Mouse (Mus musculus) adrenal gland, adult 18-20 months (tissue): ENCODE results near the gene Tas2r126. TPM values are rescaled to one million over a fixed set of nuclear protein-coding genes. Genes with fewer than 3 reads are reported as not detected.
"Not testable (repeated sequence)": the region's sequence is repeated elsewhere in the genome, so short reads cannot be mapped to it uniquely, and the experiment has no call there.

Experiments
- DNase-seq, 2 experiments: peaks; one replicate each; pipeline ENCODE4 v3.0.0; 2021 to 2022; ENCODE audit warnings: low spot score in 2 of 2
- long read RNA-seq, 2 experiments: library from polyadenylated mRNA; stranded (forward); transcript quantifications; one replicate each; pipeline ENCODE4 v2.0.0; 2021
- total RNA-seq, 2 experiments: library from RNA; stranded (reverse); gene quantifications; 1 replicate in 1 of 2; 2 replicates in 1 of 2; pipeline ENCODE4 v1.2.3; 2021

The Tas2r126 gene
- under 1 TPM in 1 of 2 experiments, not detected in 1; 0.89 TPM for total RNA-seq
- long read RNA-seq, experiment 1: 0 reads
- long read RNA-seq, experiment 2: 0 reads

DNA sequence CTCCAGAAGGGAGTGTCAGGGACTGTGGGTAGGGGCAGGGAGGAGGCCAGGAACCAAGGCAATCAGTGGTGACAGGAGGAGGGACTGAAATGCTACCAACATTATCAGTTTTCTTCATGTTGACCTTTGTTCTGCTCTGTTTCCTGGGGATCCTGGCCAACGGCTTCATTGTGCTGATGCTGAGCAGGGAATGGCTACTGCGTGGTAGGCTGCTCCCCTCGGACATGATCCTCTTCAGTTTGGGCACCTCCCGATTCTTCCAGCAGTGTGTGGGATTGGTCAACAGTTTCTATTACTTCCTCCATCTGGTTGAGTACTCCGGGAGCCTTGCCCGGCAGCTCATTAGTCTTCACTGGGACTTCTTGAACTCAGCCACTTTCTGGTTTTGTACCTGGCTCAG is at the start of gene Tas2r126:
TSS of gene Tas2r126 (plus strand) at position 90 of the 400 bp plus-strand sequence.
- no peak for DNase-seq

DNA sequence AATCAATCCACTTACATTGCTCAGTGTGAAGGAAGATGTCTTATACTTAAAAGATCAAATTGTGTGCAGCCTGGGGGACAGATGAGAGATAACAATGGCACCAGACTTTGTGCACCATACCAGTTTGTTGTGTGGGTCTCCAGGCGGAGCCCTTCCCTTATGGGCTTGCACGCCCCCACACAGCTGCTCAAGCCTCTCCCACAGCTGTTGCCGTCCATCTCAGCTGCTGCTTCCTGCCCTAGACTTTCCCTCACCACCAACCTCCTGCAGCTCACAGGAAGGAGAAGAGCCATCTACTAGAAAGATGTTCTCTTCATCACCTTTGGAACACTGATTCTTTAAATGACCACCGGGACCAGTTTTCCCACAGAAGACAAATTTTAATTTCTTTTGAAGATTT is 48.7 kb upstream of the Tas2r126 start:
- no peak for DNase-seq

GRCm38 (mm10) chr6:42391796-42392330 is 42.5 kb upstream of the Tas2r126 start:
- DNase-seq: no peak

GRCm38 (mm10) chr6:42395960-42396809 is 38.1 kb upstream of the Tas2r126 start:
- DNase-seq: peak; percentile 83 to 88

DNA sequence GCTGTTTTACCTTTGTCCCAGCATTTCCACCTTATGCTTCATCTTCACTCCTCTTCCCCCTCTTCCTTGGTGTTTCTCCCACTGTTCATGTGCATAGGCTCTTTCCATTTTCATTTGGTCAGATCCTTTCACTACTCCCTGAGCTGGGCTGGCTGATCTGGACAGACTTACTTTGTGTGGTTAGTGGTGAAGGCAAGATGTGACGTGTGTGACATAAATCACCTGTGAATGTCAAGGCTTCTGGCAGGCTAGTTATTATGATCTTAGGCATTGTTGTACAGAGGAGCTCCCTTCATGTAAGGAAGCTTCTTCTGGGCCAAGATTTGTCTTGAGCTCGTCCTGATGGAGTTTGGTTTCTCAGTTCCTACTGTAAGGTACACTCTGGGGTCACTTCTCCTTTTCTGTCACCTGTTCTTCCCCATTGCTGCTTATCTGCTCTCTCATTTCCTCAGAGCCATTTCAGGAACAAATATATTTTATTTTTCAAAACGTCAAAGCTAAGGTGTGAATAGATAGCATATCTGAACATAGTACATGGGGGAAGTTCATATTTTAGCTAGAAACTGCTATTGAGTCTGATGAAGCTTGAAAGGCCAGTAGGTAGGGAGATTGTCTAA is 37.2 kb upstream of the Tas2r126 start:
- DNase-seq: peak in 1 of 2 experiments; percentile 47

DNA sequence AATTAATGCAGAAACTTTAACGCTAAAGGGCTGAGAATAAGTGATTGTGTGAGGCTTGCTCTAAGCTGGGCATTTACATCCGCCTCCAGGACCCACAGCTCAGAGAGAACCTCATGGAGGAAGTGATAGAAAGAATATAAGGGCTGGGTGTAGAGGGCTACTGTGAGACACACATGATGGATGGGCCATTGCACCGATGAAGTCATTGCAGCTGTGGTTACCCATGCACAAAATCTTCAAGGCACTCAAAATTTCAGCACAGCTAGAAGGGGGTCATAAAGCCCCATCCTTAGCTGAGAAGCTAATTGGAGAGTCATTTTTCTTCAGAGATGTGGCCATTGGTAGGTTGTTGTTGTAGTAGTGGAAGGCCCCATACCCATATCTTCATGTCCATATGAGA is 36.0 kb upstream of the Tas2r126 start:
- no peak for DNase-seq

GRCm38 (mm10) chr6:42398998-42399397 is 35.3 kb upstream of the Tas2r126 start:
- DNase-seq: no peak

- DNase-seq: no peak
Observed at GRCm38 (mm10) chr6:42399938-42400337, 34.4 kb upstream of the Tas2r126 start, which contains the start of gene Tas2r143. Gene Tas2r143 (plus strand): TSS chr6:42400238.

GRCm38 (mm10) chr6:42405134-42405533 is 29.2 kb upstream of the Tas2r126 start, which contains the start of gene Tas2r135:
Gene Tas2r135 (plus strand): TSS chr6:42405434.
- no peak for DNase-seq

DNA sequence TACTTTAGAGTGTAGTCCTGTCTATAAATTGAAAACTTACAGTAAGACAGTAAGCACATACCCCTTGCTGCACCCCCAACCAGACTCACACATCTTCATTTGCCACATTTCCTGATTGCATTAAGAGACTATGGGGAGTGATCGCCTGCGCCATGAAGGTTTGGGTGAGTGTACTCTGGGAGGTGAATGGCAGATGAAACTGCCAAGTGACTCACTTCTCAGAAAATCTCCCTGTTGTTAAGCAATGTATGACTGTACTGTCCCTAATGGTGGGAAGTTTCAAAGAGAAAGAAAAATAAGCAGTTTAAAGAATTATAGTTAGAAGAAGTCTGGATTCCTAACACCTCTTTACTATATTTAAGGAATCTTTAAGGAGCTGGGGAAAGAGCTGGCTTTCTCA is 14.9 kb upstream of the Tas2r126 start:
- no peak for DNase-seq

DNA sequence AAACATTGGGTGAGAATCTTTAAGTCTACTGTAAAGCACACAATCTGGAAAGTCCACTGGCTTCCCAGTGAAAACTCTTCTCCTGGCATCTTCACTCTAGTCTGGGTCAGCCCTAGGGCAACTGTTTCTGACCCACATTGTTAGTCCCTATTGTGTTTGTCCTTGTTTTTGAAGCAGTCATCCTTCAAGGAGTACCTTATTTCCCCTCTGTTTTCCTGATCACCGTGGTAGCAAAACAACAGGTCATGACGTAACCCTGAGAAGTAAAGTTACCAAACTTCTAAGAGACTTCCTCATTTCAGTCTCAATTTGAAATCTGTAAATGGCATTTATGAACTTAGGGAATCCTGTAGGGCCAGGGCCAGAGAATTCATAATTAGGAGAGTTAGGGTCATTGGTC is 12.9 kb upstream of the Tas2r126 start:
- no peak for DNase-seq

GRCm38 (mm10) chr6:42424472-42424871 is 9.9 kb upstream of the Tas2r126 start:
- no peak for DNase-seq

- no peak for DNase-seq
Observed at GRCm38 (mm10) chr6:42426337-42426736, 8.0 kb upstream of the Tas2r126 start.

GRCm38 (mm10) chr6:42433554-42433953 is 781 bp upstream of the Tas2r126 start:
- no peak for DNase-seq

GRCm38 (mm10) chr6:42435490-42435889 is 1.2 kb downstream of the Tas2r126 start:
- DNase-seq: no peak

DNA sequence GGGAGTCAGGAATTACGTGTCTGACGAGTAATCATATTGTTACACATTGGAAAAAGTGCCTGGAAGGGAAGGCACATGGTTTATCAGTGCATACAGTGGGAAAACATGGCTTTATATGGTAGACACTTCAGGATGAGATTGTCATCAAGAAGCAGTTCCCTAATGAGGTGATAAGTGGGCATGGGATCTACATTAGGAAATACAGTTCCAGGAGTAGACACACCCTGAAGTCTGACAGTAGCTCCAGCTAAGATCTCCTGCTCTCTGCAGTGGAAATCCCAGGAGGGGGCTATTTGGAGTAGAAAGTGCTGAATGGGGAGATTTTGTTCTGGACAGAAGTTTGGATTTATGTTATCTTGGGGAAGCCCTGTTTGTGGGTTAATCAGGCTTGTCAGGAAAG is 7.1 kb downstream of the Tas2r126 start:
- no peak for DNase-seq

- no peak for DNase-seq
Observed at GRCm38 (mm10) chr6:42444491-42444890, 10.2 kb downstream of the Tas2r126 start.

DNA sequence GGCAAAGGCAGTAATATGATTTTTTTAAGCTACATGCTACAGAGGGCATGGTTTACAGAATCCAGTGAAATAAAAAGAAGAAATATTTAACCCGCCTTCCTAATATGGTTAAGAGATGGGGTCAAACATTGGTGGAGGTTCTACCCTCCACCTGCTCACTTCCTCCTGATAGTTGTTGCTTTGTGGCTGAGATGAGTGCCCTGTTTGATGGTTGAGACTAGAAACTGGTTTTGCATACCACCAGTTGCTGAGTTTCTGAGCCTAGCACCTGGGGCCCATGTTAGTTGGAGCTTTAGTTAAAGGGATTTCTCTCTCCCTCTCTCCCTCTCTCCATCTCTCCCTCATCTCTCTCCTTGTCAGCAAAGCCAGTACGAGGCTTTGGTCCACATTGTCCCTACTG is 13.0 kb downstream of the Tas2r126 start:
- no peak for DNase-seq

DNA sequence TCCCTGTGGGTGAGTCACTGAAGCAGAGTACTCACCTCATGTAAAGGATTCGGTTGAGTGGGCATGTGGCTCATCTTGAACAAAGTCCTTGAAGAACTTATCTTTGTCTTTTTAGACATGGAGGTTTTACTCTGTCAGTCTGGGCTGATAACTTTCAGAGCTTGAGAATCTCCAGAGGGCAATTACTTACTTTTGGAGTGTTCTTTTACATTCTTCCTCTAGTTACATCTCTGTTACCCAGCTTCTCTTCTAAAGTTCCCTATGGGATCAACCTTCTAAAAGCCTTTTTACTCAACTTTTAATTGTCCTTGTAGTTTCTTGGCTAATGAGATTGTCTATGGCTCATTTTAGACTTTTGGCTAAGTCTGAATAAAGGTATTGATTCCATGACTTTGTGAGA is 30.8 kb downstream of the Tas2r126 start, which contains the start of gene Olfr458:
TSS of gene Olfr458 (minus strand) at position 101 of the 400 bp plus-strand sequence.
- no peak for DNase-seq

DNA sequence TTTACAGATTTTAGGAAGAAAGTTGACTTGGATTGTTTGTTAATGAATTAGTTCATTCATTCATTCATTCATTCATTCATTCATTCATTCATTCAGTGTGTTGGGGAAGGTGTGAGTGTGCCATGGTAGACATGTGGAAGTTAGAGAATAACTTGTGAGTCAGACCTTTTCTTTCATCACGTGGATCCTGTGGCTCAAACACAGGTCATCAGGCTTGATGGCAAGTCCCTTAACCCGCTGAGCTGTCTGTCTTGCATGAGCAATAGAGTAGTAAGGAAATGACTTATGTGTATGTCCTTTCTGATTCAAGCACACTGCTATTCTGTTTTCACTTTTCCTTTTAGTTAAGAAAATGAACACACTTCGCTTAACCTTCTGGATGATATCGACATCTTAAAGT is 36.2 kb downstream of the Tas2r126 start:
- DNase-seq: no peak

GRCm38 (mm10) chr6:42471298-42471697 is 37.0 kb downstream of the Tas2r126 start:
- DNase-seq: not testable (repeated sequence)

- no peak for DNase-seq
Observed at GRCm38 (mm10) chr6:42476235-42476634, 41.9 kb downstream of the Tas2r126 start, which contains the start of gene Olfr457. Gene Olfr457 (minus strand): TSS chr6:42476335.
